Mouse (Mus musculus): ENCODE data around the gene Olfml2a.

GRCm38 (mm10) chr2:38973701-38974100 is 41.9 kb downstream of the Olfml2a start:
- TF ChIP-seq GATA1 (IDR thresholded peaks at IDR 0.05; ENCODE audit: borderline replicate concordance, low read length) (no peak), FLI1 (IDR thresholded peaks at IDR 0.05; ENCODE audit: low read length) (no peak)
